Mouse (Mus musculus) liver, embryonic 15.5 days (tissue): ENCODE results near the gene Plxnd1. TPM values are rescaled to one million over a fixed set of nuclear protein-coding genes. Genes with fewer than 3 reads are reported as not detected.

Source experiments
- ATAC-seq: fragments of 200-750 bp; cut with Nextera tagmentation; 2 replicates; pipeline ENCODE4 v1.8.0; 2017; ENCODE audit warnings: moderate number of reproducible peaks, mild to moderate bottlenecking, moderate library complexity; ENCODE audit not compliant: insufficient read depth
- H3K27ac ChIP-seq: fragments of 300-500 bp; sonication (generic); replicated peaks from 2 replicates; pipeline ENCODE4 v1.5.1; 2015; ENCODE audit warnings: mild to moderate bottlenecking, inconsistent platforms
- H3K27me3 ChIP-seq: fragments of 300-500 bp; sonication (generic); 2 replicates; pipeline ENCODE4 v1.6.1; 2015; ENCODE audit warnings: mild to moderate bottlenecking, inconsistent platforms
- H3K36me3 ChIP-seq: fragments of 300-500 bp; sonication (generic); replicated peaks from 2 replicates; pipeline ENCODE4 v1.6.1; 2015; ENCODE audit warnings: moderate library complexity, mild to moderate bottlenecking, inconsistent platforms
- H3K4me1 ChIP-seq: fragments of 300-500 bp; sonication (generic); replicated peaks from 2 replicates; pipeline ENCODE4 v1.6.1; 2015; ENCODE audit warnings: inconsistent platforms
- H3K4me2 ChIP-seq: fragments of 300-500 bp; sonication (generic); 2 replicates; pipeline ENCODE4 v1.6.1; 2015; ENCODE audit warnings: moderate library complexity, mild to moderate bottlenecking, inconsistent platforms
- H3K4me3 ChIP-seq: fragments of 300-500 bp; sonication (generic); replicated peaks from 2 replicates; pipeline ENCODE4 v1.5.1; 2015; ENCODE audit warnings: mild to moderate bottlenecking, inconsistent platforms
- H3K9ac ChIP-seq: fragments of 300-500 bp; sonication (generic); 2 replicates; pipeline ENCODE4 v1.6.1; 2015; ENCODE audit warnings: moderate library complexity, mild to moderate bottlenecking, inconsistent platforms
- H3K9me3 ChIP-seq: fragments of 300-500 bp; sonication (generic); replicated peaks from 2 replicates; pipeline ENCODE4 v1.6.1; 2016; ENCODE audit warnings: inconsistent platforms
- WGBS: fragments of 180-500 bp; shearing (Covaris S2); methylation state at CpG from one replicate; pipeline ENCODE4 v1.1.7; 2015; ENCODE audit warnings: mixed read lengths; ENCODE audit not compliant: insufficient replicate concordance; 5-methylcytosine and 5-hydroxymethylcytosine counted together
- polyA plus RNA-seq: library from polyadenylated mRNA; unstranded; fragments of >200 nt; fragmentation: Nextera tagmentation; extraction: Ambion mirVana; gene quantifications from 2 replicates; pipeline ENCODE4 v1.2.1, GENCODE M21; 2015

Gene Plxnd1
- polyA plus RNA-seq, 1 experiment from 2014 or later = 8.1 TPM

- Histone ChIP-seq H3K4me3 (no peak overlapping the region), H3K27me3 (no peaks in the 10 kb centered on the region; the same call in 1 of the 2 replicates), H3K27ac (no peak overlapping the region), H3K4me1 (peaks cover 6% of the 10 kb centered on the region), H3K9me3 (no peaks in the 10 kb centered on the region), H3K4me2 (no peak overlapping the region), H3K36me3 (no peaks in the 10 kb centered on the region), H3K9ac (no peak overlapping the region)
- no peak for ATAC-seq
- 2% methylated on average over 6 of the region's 6 CpGs for WGBS
Measured at GRCm38 (mm10) chr6:116010541-116010940, 15.7 kb upstream of the Plxnd1 start.

GRCm38 (mm10) chr6:116009426-116009825 lies 14.6 kb upstream of the Plxnd1 start:
- Histone ChIP-seq H3K4me1 (peaks cover 12% of the 10 kb centered on the region), H3K4me3 (no peak overlapping the region), H3K4me2 (no peak overlapping the region), H3K9me3 (no peaks in the 10 kb centered on the region), H3K36me3 (no peaks in the 10 kb centered on the region), H3K27ac (no peak overlapping the region), H3K27me3 (no peaks in the 10 kb centered on the region; the same call in 1 of the 2 replicates), H3K9ac (no peak overlapping the region)
- WGBS = 35% methylated on average over 12 of the region's 12 CpGs
- ATAC-seq = no peak

GRCm38 (mm10) chr6:116007561-116008173 lies 12.9 kb upstream of the Plxnd1 start:
- H3K4me3 ChIP-seq = no peak overlapping the region
- H3K4me2 ChIP-seq = no peak overlapping the region
- WGBS = 13% methylated on average over 9 of the region's 9 CpGs
- H3K4me1 ChIP-seq = peaks cover 27% of the 10 kb centered on the region
- H3K9me3 ChIP-seq = no peaks in the 10 kb centered on the region
- no peaks in the 10 kb centered on the region for H3K36me3 ChIP-seq
- no peak for ATAC-seq
- H3K27ac ChIP-seq = no peak overlapping the region
- H3K9ac ChIP-seq = no peak overlapping the region
- no peaks in the 10 kb centered on the region; the same call in 1 of the 2 replicates for H3K27me3 ChIP-seq

GRCm38 (mm10) chr6:116006731-116007130 lies 11.9 kb upstream of the Plxnd1 start:
- Histone ChIP-seq H3K4me3 (no peak overlapping the region), H3K9ac (no peak overlapping the region), H3K27ac (no peak overlapping the region), H3K4me2 (no peak overlapping the region), H3K36me3 (no peaks in the 10 kb centered on the region), H3K4me1 (peaks cover 33% of the 10 kb centered on the region), H3K27me3 (no peaks in the 10 kb centered on the region; the same call in 1 of the 2 replicates), H3K9me3 (no peaks in the 10 kb centered on the region)
- ATAC-seq = no peak
- 33% methylated on average over 9 of the region's 9 CpGs for WGBS

- 64% methylated on average over 4 of the region's 4 CpGs for WGBS
- Histone ChIP-seq H3K9me3 (no peaks in the 10 kb centered on the region), H3K36me3 (no peaks in the 10 kb centered on the region), H3K4me3 (no peak overlapping the region), H3K4me1 (peaks cover 33% of the 10 kb centered on the region), H3K9ac (no peak overlapping the region), H3K27me3 (no peaks in the 10 kb centered on the region; the same call in 1 of the 2 replicates), H3K27ac (no peak overlapping the region), H3K4me2 (no peak overlapping the region)
- ATAC-seq = no peak
Measured at GRCm38 (mm10) chr6:116005959-116006288, 11.1 kb upstream of the Plxnd1 start.

- Histone ChIP-seq H3K9me3 (no peaks in the 10 kb centered on the region), H3K27ac (no peak overlapping the region), H3K27me3 (no peaks in the 10 kb centered on the region; the same call in 1 of the 2 replicates), H3K4me2 (no peak overlapping the region), H3K4me1 (peaks cover 32% of the 10 kb centered on the region), H3K4me3 (no peak overlapping the region), H3K9ac (no peak overlapping the region), H3K36me3 (no peaks in the 10 kb centered on the region)
- no peak for ATAC-seq
- WGBS = 64% methylated on average over 17 of the region's 17 CpGs
Measured at GRCm38 (mm10) chr6:116005275-116005958, 10.6 kb upstream of the Plxnd1 start.

- no peak for ATAC-seq
- no peak overlapping the region for H3K4me2 ChIP-seq
- peak overlapping the region; percentile 59; the same call in 1 of the 2 replicates for H3K27ac ChIP-seq
- H3K9ac ChIP-seq = no peak overlapping the region
- no peaks in the 10 kb centered on the region for H3K9me3 ChIP-seq
- no peaks in the 10 kb centered on the region for H3K36me3 ChIP-seq
- no peak overlapping the region for H3K4me3 ChIP-seq
- peaks cover 31% of the 10 kb centered on the region for H3K4me1 ChIP-seq
- 60% methylated on average over 6 of the region's 6 CpGs for WGBS
- H3K27me3 ChIP-seq = no peaks in the 10 kb centered on the region; the same call in 1 of the 2 replicates
Measured at GRCm38 (mm10) chr6:116004716-116005115, 9.9 kb upstream of the Plxnd1 start.

- WGBS = 15% methylated on average over 7 of the region's 7 CpGs
- no peak overlapping the region for H3K9ac ChIP-seq
- H3K27me3 ChIP-seq = no peaks in the 10 kb centered on the region; the same call in 1 of the 2 replicates
- H3K9me3 ChIP-seq = no peaks in the 10 kb centered on the region
- H3K27ac ChIP-seq = peak overlapping the region; percentile 59
- peaks cover 34% of the 10 kb centered on the region for H3K4me1 ChIP-seq
- ATAC-seq = peak; percentile 11; the same call in 1 of the 2 replicates
- peak overlapping the region; percentile 25 for H3K4me2 ChIP-seq
- no peaks in the 10 kb centered on the region for H3K36me3 ChIP-seq
- H3K4me3 ChIP-seq = no peak overlapping the region
Measured at GRCm38 (mm10) chr6:116004069-116004468, 9.3 kb upstream of the Plxnd1 start.

GRCm38 (mm10) chr6:116003516-116003915 lies 8.7 kb upstream of the Plxnd1 start:
- WGBS = 11% methylated on average over 5 of the region's 5 CpGs
- H3K36me3 ChIP-seq = no peaks in the 10 kb centered on the region
- no peak overlapping the region for H3K4me3 ChIP-seq

GRCm38 (mm10) chr6:116002311-116003104 lies 7.7 kb upstream of the Plxnd1 start:
- H3K9me3 ChIP-seq = no peaks in the 10 kb centered on the region
- H3K27ac ChIP-seq = no peak overlapping the region
- H3K36me3 ChIP-seq = no peaks in the 10 kb centered on the region
- H3K4me2 ChIP-seq = no peak overlapping the region
- no peak for ATAC-seq
- no peak overlapping the region for H3K4me3 ChIP-seq
- 47% methylated on average over 12 of the region's 12 CpGs for WGBS
- H3K9ac ChIP-seq = no peak overlapping the region
- H3K27me3 ChIP-seq = peaks cover 1% of the 10 kb centered on the region; the same call in 1 of the 2 replicates
- peaks cover 35% of the 10 kb centered on the region for H3K4me1 ChIP-seq

More at GRCm38 (mm10) chr6:116003516-116003915, 8.7 kb upstream of the Plxnd1 start:
- H3K4me1 ChIP-seq = peaks cover 35% of the 10 kb centered on the region
- H3K9ac ChIP-seq = no peak overlapping the region
- no peaks in the 10 kb centered on the region; the same call in 1 of the 2 replicates for H3K27me3 ChIP-seq
- no peaks in the 10 kb centered on the region for H3K9me3 ChIP-seq
- peak overlapping the region; percentile 59 for H3K27ac ChIP-seq
- H3K4me2 ChIP-seq = peak overlapping the region; percentile 25; the same call in 1 of the 2 replicates
- ATAC-seq = no peak

GRCm38 (mm10) chr6:116000851-116001250 lies 6.0 kb upstream of the Plxnd1 start:
- no peak overlapping the region for H3K9ac ChIP-seq
- no peak overlapping the region for H3K27ac ChIP-seq
- H3K4me2 ChIP-seq = no peak overlapping the region
- no peaks in the 10 kb centered on the region for H3K9me3 ChIP-seq
- peaks cover 18% of the 10 kb centered on the region for H3K27me3 ChIP-seq
- no peaks in the 10 kb centered on the region for H3K36me3 ChIP-seq
- ATAC-seq = no peak
- peaks cover 40% of the 10 kb centered on the region for H3K4me1 ChIP-seq
- WGBS = 62% methylated on average over 5 of the region's 5 CpGs
- H3K4me3 ChIP-seq = no peak overlapping the region
